Mouse (Mus musculus) layer of hippocampus, adult 9-11 months (tissue): ENCODE results near the gene Tanc1.

Experiments used
- DNase-seq: peaks from one replicate; pipeline ENCODE4 v3.0.0; 2022

Gene Tanc1

DNA sequence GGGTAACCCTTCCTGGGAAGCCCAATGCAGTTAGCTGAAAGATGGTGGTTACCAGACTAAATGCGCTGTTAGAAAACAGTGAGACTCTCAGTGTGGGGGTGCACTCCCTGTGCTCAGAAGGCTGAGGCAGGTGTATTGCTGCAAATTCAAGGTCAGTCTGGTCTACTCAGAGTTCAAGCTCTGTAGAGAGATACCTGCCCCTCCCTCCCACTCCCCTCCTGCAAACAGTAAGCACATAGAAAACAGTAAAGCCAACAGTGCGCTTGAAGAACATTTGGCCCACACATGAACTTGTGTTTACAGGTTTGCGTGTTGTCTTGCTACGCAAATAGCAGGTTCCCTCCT, 73.7 kb downstream of the Tanc1 start:
- DNase-seq, result no peak

DNA sequence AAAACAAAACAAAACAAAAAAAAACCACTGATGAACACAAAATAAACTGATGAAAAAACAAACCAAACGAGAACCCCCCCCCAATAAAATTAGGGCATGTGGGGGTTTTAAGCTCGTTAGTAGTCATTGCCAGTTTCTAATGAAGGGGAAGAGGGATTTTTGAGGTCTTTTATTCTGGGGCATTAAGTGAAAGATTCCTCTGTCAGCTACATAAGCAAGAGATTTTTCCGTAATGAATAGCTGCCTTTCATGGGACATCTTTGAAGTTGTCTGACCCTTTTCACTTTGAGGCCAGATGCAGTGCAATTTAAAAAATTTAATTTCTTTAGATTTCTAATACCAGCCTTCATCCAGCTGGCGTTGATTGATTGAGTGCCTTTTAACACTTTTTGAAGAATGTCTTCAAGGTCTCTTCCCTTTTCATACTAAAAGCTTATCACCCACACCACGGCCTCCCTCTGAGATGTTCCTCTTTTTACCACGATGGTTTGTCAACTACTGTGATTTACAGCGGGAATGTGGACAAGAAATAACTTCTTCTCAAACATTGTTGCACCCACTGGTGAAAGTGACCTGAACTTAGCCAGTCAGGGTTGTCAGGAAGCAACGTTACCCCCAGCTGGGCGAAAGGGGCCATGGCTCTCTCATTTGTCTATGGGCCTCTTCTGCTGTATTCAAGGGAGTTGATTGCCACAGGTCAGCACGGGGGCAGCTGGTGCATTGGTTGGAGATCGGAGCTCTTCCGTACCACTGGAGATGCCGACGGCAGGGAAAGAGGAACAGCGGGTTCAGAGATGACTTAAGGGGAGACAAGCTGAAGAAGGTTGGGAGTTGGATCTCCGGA, 76.6 kb downstream of the Tanc1 start:
- no peak for DNase-seq

DNA sequence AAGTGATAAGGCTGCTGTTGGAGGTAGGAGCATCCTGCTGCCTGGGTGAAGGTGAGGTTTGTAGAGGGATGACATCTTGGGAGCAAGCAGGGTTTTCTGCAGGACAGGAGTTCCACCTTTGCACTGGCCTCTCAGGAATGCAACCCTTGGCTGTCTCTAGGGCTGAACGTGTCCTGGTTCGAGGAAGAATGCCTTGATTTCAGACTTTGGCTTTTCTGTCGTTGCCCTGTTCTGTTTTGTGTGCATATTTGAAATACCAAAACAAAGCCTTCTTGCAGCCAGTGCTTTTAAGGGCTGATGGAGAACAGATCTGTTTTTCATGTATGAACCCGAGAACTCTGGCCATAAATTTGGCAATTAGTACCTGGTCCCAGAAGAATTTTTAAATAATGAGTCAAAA, 79.3 kb downstream of the Tanc1 start:
- DNase-seq, result no peak

DNA sequence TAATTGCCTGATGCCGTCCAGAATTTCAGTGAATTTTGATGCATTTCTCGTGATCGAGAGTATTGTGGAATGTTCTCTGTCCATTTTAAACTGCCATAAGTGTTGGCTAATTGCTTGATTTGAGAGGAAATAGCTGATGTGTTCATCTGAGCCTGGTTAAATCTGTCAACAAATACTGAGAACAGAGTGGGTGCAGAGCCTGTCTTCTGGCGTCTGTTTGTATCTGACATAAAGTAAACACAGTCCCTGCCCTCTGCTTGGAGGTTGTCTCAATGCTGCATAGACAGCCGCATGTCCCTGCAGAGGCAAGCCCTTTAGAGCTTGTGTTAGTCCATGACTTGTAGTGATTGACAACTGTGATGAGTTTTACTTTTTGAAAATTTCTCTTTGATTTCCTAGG, 81.6 kb downstream of the Tanc1 start:
- no peak for DNase-seq

DNA sequence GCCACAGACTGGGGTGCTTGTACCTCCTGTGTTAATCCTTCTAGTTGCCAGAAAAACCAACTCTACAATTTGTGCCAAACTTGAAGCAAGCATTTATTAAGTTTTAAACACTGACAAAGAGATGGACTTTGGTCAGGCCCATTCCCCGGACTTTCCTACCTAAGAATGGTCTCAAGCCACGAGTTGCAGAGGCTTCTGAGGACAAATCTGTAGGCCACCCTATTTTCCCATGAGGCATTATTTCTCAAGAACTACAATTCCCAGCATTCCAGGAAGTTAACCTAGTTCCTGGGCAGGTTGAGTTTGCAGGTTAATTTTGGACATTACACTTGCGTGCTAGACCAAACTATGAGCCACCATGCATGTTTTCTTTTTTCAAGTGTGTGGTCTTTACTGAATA, 85.3 kb downstream of the Tanc1 start:
- DNase-seq, result no peak

DNA sequence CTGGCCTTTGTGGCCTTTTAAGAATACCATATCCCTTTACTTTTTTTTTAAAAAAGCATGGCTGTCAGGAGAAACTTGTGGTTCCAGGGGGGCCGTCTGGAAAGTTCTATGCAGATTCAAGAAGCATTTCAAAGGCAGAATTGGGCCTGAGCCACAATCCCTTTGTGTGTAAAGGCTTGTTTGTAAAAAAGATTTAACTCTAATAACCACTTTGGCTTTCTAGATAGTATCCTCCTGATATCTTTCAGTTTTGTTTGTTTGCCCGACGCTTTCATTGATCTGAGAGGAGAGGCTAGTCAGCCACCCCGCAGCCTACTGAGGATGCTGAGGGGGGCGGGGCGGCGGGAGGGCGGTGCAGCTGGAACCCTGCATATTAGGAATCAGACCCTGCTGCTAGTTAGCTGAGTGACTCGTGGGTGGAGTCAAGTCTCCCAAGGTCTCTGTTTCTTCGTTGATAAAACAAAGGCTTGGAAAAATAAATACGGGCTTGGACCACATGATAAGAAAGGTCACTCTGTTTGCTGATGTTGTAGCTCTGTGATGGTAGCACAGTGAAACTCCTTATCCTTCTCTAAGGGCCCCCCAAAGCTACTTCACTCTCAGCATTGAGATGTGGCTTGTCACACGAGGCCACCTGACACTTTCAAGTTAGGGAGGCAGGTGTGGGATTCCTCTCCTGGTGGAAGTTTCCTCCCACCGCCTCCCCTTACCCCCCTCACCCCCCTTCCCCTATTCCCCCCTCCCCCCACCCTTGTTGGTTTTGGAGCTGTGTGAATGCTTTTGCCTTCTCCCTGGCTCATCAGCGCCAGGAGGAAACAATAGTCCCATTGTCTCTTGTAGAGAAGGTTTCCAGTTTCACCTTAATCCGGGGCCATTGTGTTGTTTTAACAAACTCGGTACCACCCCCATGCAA, 86.1 kb downstream of the Tanc1 start:
- DNase-seq, result no peak

DNA sequence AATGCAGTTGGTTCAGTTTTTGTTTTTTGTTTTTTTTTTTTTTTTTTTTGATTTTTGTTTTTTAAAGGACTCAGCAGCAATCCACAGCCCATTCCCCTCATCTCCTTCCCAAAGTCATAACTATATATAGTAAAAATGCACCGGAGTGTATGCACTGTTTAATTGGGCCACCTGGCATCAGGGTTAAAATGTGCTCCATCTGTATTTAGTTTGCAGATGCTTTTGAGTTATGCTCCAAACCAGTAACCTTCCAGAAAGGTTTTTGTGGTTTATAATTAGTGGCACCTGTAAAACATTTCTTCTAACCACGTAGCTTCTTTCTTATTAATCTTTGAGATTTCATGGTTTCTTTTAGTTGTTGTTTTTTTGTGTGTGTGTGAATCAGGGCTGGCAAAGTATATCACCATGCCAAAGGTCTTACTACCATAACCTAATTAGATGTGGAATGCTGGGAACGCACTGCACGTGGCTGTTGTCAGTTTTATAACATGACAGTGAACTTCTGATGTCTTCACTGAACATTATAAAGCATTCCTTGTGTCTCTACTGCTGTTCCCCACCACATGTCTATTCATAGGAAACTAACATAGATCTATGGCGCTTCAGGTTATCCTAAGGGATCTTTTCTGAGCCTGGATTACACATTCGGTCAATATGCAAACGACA, 86.9 kb downstream of the Tanc1 start:
- no peak for DNase-seq

DNA sequence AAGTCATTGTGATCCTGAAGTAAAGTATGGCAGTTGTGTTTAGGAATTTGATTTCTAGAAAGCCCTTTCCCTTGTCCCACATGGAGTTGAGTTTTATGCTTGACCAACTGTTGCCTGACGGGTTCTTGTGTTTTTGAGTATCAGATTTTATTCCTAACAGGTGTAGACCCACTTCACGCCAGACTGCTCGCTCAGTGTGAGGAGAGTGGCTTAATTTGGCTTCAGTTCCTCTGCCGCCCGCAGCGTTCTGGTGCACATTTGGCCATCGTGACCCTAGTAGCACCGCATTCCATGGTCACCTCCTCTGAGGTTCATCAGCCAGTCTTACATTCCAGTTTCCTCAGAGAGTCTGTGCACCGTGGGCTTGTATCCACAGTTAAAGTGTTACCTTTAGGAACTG, 88.1 kb downstream of the Tanc1 start:
- no peak for DNase-seq

DNA sequence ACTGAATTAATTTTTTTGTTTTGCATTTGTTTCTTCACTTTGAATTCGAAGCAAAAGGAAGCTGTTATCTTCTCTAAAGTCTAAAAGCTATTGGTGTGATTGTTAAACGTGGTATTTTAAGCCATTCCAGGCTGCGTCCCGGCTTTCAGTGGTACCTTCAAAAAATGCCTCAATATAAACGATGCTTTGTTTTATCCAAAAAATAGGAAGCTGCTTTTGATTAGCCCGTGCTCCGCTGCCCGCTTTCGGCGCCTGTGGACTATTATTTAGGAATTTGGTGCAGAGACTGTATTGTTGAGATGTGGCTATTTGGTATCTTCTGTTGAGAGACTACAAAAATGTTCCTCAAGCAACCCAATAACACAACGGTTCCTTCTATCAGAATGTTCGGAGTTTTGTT, 93.4 kb downstream of the Tanc1 start:
- DNase-seq, result no peak

DNA sequence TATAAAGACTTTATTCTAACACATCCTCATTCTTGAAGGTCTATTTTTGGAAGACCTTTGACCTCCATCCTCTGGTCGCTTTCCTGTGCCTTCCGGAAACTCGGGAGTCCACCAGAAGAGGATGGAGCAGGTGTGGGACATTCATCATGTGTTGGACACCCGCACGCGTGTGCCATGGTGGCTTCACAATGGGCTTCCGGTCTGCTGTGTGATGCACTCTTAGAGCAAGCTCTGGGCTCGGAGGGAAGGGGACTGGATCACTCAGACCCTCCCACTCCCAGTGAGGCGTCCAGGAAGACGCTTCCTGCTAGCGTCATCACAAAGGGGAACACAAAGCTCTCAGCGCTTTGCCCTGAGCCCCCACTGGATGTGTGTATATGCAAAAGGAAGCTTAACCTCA, 95.0 kb downstream of the Tanc1 start:
- no peak for DNase-seq

DNA sequence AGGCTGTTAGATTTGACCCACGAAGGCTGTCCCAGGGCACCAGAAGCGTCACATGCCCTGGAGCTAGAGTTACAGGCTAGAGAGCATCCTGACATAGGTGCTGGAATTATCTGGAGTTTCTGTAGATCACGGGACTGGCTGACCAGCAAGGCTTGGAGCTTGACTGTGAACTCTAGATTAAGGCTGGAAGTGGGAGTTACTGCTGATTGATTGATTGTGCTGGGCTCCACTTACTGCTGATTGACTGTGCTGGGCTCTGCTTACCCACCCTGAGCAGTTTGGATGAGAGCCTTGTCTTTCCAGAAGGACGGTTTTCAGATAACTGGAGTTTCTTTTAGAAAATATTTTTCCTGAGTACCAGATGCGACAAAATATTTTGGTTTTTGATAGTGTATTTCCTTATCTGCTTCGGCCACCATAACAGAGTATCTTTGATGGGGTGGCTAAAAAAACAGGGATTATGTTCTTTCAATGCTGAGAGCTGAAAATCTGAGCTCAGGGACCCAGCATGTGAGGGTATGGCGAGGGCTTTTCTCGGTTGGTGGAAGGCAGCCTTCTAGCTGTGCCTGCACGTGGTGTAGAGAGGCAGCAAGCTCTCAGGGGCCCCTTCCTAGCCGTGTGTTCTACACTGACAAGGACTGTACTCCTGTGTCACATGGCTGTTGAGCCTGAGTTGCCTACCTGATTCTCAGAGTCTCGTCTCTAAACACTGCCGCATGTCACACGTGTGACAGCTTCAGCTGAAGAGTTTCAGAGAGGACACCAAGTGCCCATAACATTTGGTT, 96.3 kb downstream of the Tanc1 start:
- DNase-seq, result no peak

DNA sequence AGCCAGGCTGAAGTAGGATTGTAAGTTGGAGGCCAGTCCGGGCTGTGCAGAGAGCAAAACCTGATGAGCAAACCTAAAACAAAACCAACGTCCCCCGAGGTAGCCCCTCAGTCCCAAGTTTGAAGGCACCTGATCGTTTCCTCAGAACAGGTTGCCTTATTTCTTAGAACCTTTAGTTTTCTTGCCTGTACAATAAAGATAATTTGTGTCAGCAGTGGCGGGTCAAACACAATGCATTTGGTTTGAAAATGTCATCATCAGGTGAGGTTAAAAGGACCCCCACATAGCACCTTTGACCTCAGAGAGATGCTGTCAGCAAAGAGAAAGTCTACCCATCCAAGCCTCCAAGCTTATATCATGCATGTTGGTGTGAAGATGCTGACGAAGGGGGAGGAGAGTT, 98.9 kb downstream of the Tanc1 start:
- DNase-seq, result no peak

DNA sequence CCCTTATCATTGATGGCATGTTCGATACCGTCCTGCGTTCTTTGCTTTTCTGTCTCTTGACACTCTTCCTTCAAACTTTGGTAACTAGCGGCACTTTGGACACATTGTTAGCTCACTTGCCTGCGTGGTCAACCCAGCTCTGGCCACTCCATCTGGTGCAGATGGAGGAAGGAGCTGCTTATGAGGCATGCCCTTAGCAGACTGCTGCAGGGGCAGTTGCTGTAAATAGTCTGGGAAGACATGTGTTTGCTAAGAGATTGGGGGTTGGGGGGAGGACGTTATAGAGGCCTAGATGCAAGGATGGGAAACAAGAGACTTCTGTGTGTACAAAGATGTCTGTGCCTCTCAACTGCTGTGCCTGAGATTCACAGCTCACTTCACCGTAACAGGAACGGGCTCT, 100.2 kb downstream of the Tanc1 start:
- DNase-seq, result no peak

DNA sequence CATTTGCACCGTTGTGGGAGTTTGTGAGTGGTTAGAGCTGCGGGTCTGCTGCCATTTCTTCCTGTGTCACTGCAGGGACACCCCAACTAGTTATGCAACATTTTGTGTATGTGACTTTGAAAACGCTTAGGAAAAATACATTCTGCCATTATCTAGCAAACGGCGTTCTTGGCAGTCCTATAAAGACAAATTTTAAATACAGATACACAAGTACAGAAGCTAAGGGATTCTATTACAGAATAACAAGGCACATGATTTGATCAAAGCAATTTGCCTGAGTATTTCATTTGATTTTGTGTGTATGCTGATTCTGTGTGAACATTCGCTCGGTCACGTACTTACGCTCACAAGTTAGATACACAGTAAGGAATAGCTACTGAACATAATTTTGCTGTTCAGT, 100.6 kb downstream of the Tanc1 start:
- no peak for DNase-seq

DNA sequence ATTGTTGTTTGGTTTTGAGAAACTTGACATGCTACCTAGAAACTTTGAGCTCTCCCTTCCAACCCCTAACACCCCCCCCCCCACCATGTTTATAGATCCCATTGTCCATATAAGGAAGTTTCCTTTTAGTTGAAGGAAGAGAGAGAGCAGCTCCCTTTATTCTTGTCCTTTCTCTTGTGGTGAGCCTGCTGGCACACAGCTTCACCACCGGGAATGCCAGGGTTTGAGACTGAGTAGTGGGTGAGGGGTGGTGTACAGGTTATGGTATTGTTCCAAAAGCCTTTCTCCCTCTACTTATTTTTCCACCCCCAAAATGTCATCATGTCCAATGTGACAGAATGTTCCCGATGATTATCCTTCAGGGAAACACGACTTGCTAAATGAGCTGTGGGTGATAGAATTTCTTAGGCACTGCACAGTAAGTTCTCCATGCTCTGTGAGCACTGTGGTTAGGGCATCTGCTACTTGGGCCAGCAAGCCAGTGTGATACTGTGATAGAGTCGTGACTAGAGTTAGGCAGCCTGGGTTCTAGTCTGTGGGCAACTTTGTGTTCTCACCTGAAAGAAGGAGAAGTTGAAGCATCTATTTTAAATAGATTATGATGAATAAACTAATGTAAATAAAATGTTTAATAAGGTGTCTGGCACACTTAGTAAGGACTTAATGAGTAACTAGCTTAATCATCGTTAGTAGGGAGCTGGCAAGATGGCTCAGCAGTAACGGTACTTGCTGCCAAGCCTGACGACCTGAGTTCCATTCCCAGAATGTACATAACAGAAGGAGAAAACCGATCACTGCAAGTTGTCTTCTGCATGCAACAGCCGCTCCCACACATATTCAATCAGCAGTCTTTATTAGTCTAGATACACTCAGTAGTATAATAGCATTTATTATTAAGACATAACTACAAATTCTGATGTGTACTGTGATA, 102.0 kb downstream of the Tanc1 start:
- DNase-seq, result peak; percentile 40

DNA sequence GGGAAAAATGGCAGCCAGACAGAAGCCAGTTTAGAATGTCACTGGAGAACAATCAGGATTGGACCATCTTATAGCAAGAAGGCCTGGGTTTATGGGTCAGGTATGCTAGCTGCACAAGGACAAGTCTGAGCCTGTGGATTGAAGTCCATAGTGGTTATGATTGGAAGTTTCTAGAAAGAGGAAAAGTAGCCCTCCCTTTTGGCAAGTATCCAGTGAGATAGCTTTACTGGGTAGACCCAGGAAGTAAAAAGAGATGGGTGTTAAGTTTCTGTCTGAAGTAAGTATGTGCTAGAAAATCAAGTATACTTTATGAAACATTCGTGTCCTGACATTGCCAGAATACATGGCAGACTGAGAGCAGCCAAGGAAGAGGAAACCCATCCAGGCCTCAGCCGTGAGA, 103.2 kb downstream of the Tanc1 start:
- no peak for DNase-seq

DNA sequence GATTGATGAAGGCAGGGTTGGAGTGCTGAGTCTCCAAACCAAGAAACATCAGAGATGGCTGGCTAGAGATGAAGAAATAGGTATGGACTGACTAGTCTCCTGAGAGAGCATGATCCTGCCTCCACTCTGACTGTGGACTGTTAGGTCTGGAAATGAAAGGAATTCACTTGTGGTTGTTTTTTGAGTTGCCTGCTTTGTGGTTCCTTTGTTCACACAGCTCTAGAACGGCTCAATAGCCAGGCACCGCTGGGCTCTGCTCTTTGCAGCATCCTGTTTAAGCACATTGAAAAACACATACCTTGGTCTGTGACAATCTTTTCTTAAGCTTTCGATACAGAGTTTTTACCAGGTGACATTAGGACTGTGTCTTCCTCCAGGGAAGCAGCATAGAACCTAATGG, 104.6 kb downstream of the Tanc1 start:
- DNase-seq, result no peak

DNA sequence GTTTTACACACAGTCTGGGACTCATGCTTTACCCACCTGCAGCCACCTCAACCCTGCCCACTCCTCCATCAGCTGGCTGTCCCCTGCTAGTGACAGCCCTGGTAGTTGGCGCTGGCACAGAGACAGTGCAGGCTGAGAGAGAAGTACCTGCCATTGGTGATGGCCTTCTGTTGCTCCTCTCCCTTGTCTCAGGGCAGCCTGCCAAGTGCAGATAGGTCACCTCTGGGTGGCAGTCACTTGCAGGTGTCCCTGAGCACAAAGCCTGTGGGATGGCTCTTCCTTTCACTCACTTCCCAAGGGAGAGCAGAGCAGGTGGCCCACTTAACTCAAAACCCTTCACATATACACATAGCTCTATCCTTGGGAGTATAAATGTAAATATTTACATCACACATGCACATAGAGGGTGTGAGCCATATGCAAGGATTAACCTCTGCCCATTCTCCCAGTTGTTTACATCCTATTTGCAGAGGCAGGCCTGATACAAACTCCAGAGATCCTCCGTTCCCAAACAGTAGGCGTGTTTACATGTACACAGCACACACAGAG, 106.0 kb downstream of the Tanc1 start:
- DNase-seq, result no peak

DNA sequence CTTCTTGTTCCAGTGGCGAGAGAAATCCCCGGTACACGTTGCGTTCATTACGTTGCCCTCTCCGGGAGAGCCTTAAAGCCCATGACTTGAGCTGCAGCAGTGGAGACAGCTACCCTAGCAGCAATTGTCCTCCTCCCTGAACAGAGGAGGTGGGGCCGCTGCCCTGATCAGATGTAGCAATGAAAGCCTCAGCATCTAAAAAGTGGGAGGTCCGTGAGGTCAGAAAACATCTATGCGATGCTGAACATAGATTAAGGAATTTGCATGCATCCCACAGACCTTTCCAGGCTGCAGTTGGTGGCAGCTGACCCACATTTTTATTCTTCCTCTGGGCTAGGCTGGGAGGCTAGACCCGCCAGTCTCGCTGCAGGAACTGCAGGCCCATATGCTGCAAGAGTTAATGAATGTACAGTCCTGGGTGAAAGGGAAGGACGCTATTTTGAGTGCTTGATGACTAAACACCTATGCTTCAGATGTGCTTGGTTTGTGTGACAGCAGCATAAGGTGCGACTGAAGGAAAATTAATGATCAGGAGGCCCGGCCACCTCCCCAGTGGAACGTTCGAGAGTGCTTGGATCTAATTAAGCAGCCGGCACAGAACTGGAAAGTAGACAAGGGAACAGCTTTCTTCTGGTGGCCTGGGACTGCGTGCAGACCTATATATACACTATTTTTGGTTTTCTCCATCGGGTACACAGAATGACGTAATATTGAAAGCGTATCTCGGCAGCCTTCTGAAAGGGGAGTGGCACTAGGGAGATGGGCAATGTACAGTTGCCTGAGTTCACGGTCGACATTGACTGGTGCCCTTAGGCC, 107.0 kb downstream of the Tanc1 start:
- DNase-seq, result no peak

DNA sequence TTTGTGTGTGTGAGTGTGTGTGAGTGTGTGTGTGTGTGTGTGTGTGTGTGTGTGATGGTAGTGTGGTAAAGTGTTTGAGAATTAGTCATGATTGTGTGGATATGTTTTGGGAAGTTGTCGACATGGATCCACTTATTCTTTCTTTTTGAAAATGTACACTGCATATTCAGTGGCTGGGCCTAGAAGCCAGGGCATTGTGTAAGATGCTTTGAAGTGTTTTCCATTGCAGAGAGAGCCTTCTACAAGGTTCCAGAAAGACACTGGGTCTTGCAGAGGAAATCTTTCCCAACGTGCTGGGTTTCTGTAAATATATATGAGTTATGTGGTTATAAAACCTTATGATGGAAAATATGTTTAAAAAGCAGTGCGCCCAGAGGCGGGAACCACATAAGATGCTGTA, 108.0 kb downstream of the Tanc1 start:
- DNase-seq, result no peak

DNA sequence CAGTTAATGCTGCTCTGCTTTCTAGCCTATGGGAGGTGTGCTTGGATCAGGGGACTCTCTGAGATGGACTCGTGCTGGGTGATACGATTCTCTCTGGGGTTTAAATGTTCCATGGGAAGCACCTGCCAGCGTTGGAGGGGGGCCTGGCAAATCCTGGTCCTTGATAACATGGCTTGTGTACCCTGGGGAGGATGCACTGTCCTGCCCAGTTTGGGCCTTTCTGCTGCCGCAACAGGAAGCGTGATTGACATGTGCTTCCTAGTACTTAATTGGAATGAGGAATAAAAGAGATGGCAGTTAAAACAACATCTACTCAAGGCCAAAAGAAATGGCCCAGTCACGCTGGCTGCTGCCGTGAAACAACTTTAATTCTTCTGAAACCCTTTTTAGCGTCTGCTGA, 109.3 kb downstream of the Tanc1 start:
- DNase-seq, result no peak
